Mouse (Mus musculus): ENCODE measurements around the gene Ccdc82. TPM values are rescaled to one million over a fixed set of nuclear protein-coding genes. Genes with fewer than 3 reads are reported as not detected.

Gene Ccdc82
- polyA plus RNA-seq, 2 experiments = 8.2 to 14.7 TPM

- WGBS = 94% methylated on average over 4 of the region's 4 CpGs
- no peak for TF ChIP-seq POLR2A (IDR thresholded peaks at IDR 0.05; ENCODE audit: borderline replicate concordance, extremely low read depth, insufficient read depth, insufficient read length)
- no peaks in the 10 kb centered on the region; the same call in 1 of the 2 replicates for H3K9me3 ChIP-seq (ENCODE audit: control insufficient read depth, low read length)
Observed at GRCm38 (mm10) chr9:13248104-13248503, 1.3 kb downstream of the Ccdc82 start.

DNA sequence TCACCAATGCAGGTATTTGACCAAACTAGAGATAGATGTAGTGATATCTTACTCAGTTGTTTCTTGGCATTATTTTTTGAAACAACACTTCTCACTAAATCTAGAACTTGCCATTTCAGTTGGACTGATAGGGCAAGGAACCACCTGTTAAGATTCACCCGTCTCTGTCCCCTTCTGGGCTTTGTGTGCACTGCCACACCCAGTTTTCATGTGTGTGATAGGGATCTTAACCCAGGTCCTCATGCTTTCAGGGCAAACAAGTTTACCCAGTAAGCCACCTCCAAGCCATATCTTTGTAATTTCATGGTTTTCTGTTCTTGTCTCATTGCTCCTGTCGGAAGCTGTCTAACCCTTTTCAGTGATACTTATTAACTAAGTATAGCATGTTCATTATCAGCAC lies 4.5 kb downstream of the Ccdc82 start:
- WGBS = 85% methylated on average over 2 of the region's 2 CpGs
- no peak for DNase-seq (ENCODE audit: low spot score)
- Histone ChIP-seq H3K4me2 (replicated peaks; ENCODE audit: low read depth, low read length, severe bottlenecking) (no peak overlapping the region), H3K9ac (ENCODE audit: low read depth, low read length, severe bottlenecking) (no peak overlapping the region), H3K9me3 (ENCODE audit: control insufficient read depth, low read length) (no peaks in the 10 kb centered on the region), H3K4me1 (ENCODE audit: control insufficient read depth, insufficient read depth, low read length) (peaks cover 5% of the 10 kb centered on the region), H3K27ac (replicated peaks; ENCODE audit: low read depth, low read length) (no peak overlapping the region), H3K27me3 (ENCODE audit: control insufficient read depth, insufficient read depth, low read length) (no peaks in the 10 kb centered on the region), H3K36me3 (ENCODE audit: control insufficient read depth, insufficient read depth, low read length) (no peaks in the 10 kb centered on the region), H3K4me3 (replicated peaks; ENCODE audit: low read length) (no peak overlapping the region)
- TF ChIP-seq POLR2A (IDR thresholded peaks at IDR 0.05; ENCODE audit: borderline replicate concordance, extremely low read depth, insufficient read depth, insufficient read length) = no peak
- no peak for ATAC-seq (ENCODE audit: low FRiP score, low read depth)

More at GRCm38 (mm10) chr9:13248104-13248503, 1.3 kb downstream of the Ccdc82 start:
- Histone ChIP-seq H3K4me2 (replicated peaks; ENCODE audit: low read depth, low read length, severe bottlenecking) (no peak overlapping the region), H3K4me3 (replicated peaks; ENCODE audit: low read length) (no peak overlapping the region), H3K27me3 (ENCODE audit: control insufficient read depth, insufficient read depth, low read length) (no peaks in the 10 kb centered on the region), H3K9ac (ENCODE audit: low read depth, low read length, severe bottlenecking) (no peak overlapping the region), H3K27ac (replicated peaks; ENCODE audit: low read depth, low read length) (no peak overlapping the region), H3K36me3 (ENCODE audit: control insufficient read depth, insufficient read depth, low read length) (no peaks in the 10 kb centered on the region), H3K4me1 (ENCODE audit: control insufficient read depth, insufficient read depth, low read length) (peaks cover 10% of the 10 kb centered on the region)
- DNase-seq (ENCODE audit: low spot score) = no peak
- ATAC-seq (ENCODE audit: low FRiP score, low read depth) = no peak

GRCm38 (mm10) chr9:13256726-13257125 lies 10.0 kb downstream of the Ccdc82 start:
- no peak overlapping the region for H3K4me3 ChIP-seq (replicated peaks; ENCODE audit: low read length)
- H3K9ac ChIP-seq (ENCODE audit: low read depth, low read length, severe bottlenecking) = no peak overlapping the region
- WGBS = 97% methylated on average over 1 of the region's 1 CpGs
- no peak overlapping the region for H3K27ac ChIP-seq (replicated peaks; ENCODE audit: low read depth, low read length)
- no peak overlapping the region for H3K4me2 ChIP-seq (replicated peaks; ENCODE audit: low read depth, low read length, severe bottlenecking)
- TF ChIP-seq POLR2A (IDR thresholded peaks at IDR 0.05; ENCODE audit: borderline replicate concordance, extremely low read depth, insufficient read depth, insufficient read length) = no peak
- no peaks in the 10 kb centered on the region for H3K36me3 ChIP-seq (ENCODE audit: control insufficient read depth, insufficient read depth, low read length)
- no peaks in the 10 kb centered on the region for H3K27me3 ChIP-seq (ENCODE audit: control insufficient read depth, insufficient read depth, low read length)
- no peaks in the 10 kb centered on the region for H3K9me3 ChIP-seq (ENCODE audit: control insufficient read depth, low read length)
- DNase-seq (ENCODE audit: low spot score) = no peak
- no peak for ATAC-seq (ENCODE audit: low FRiP score, low read depth)
- no peaks in the 10 kb centered on the region for H3K4me1 ChIP-seq (ENCODE audit: control insufficient read depth, insufficient read depth, low read length)

GRCm38 (mm10) chr9:13258173-13258572 lies 11.4 kb downstream of the Ccdc82 start:
- no peak overlapping the region for H3K4me2 ChIP-seq (replicated peaks; ENCODE audit: low read depth, low read length, severe bottlenecking)
- TF ChIP-seq POLR2A (IDR thresholded peaks at IDR 0.05; ENCODE audit: borderline replicate concordance, extremely low read depth, insufficient read depth, insufficient read length) = no peak
- DNase-seq (ENCODE audit: low spot score) (no peak), ATAC-seq (ENCODE audit: low FRiP score, low read depth) (no peak)
- H3K27ac ChIP-seq (replicated peaks; ENCODE audit: low read depth, low read length) = no peak overlapping the region
- no peaks in the 10 kb centered on the region for H3K9me3 ChIP-seq (ENCODE audit: control insufficient read depth, low read length)
- no peaks in the 10 kb centered on the region for H3K4me1 ChIP-seq (ENCODE audit: control insufficient read depth, insufficient read depth, low read length)
- no peak overlapping the region for H3K9ac ChIP-seq (ENCODE audit: low read depth, low read length, severe bottlenecking)
- no peaks in the 10 kb centered on the region for H3K27me3 ChIP-seq (ENCODE audit: control insufficient read depth, insufficient read depth, low read length)
- H3K4me3 ChIP-seq (replicated peaks; ENCODE audit: low read length) = no peak overlapping the region
- no peaks in the 10 kb centered on the region for H3K36me3 ChIP-seq (ENCODE audit: control insufficient read depth, insufficient read depth, low read length)
- WGBS = 88% methylated on average over 2 of the region's 2 CpGs

GRCm38 (mm10) chr9:13260980-13261379 lies 14.2 kb downstream of the Ccdc82 start:
- DNase-seq (ENCODE audit: low spot score) (no peak), ATAC-seq (ENCODE audit: low FRiP score, low read depth) (no peak)
- no peaks in the 10 kb centered on the region for H3K4me1 ChIP-seq (ENCODE audit: control insufficient read depth, insufficient read depth, low read length)
- no peak for TF ChIP-seq POLR2A (IDR thresholded peaks at IDR 0.05; ENCODE audit: borderline replicate concordance, extremely low read depth, insufficient read depth, insufficient read length)
- H3K9me3 ChIP-seq (ENCODE audit: control insufficient read depth, low read length) = no peaks in the 10 kb centered on the region
- 77% methylated on average over 3 of the region's 3 CpGs for WGBS
- H3K36me3 ChIP-seq (ENCODE audit: control insufficient read depth, insufficient read depth, low read length) = no peaks in the 10 kb centered on the region
- H3K27ac ChIP-seq (replicated peaks; ENCODE audit: low read depth, low read length) = no peak overlapping the region
- no peaks in the 10 kb centered on the region for H3K27me3 ChIP-seq (ENCODE audit: control insufficient read depth, insufficient read depth, low read length)
- no peak overlapping the region for H3K4me2 ChIP-seq (replicated peaks; ENCODE audit: low read depth, low read length, severe bottlenecking)
- H3K9ac ChIP-seq (ENCODE audit: low read depth, low read length, severe bottlenecking) = no peak overlapping the region
- H3K4me3 ChIP-seq (replicated peaks; ENCODE audit: low read length) = no peak overlapping the region

- ATAC-seq (ENCODE audit: low FRiP score, low read depth) = no peak
- Histone ChIP-seq H3K4me3 (replicated peaks; ENCODE audit: low read length) (no peak overlapping the region), H3K4me2 (replicated peaks; ENCODE audit: low read depth, low read length, severe bottlenecking) (no peak overlapping the region), H3K27me3 (ENCODE audit: control insufficient read depth, insufficient read depth, low read length) (no peaks in the 10 kb centered on the region), H3K4me1 (ENCODE audit: control insufficient read depth, insufficient read depth, low read length) (no peaks in the 10 kb centered on the region), H3K27ac (replicated peaks; ENCODE audit: low read depth, low read length) (no peak overlapping the region), H3K9ac (ENCODE audit: low read depth, low read length, severe bottlenecking) (no peak overlapping the region), H3K9me3 (ENCODE audit: control insufficient read depth, low read length) (no peaks in the 10 kb centered on the region), H3K36me3 (ENCODE audit: control insufficient read depth, insufficient read depth, low read length) (no peaks in the 10 kb centered on the region)
- no peak for TF ChIP-seq POLR2A (IDR thresholded peaks at IDR 0.05; ENCODE audit: borderline replicate concordance, extremely low read depth, insufficient read depth, insufficient read length)
- DNase-seq (ENCODE audit: low spot score) = no peak
- WGBS = 84% methylated on average over 1 of the region's 1 CpGs
Observed at GRCm38 (mm10) chr9:13273219-13273618, 26.5 kb downstream of the Ccdc82 start.

All from limb, embryonic 14.5 days (tissue).